Mouse (Mus musculus): ENCODE results near the gene Igsf3. TPM values are rescaled to one million over a fixed set of nuclear protein-coding genes. Genes with fewer than 3 reads are reported as not detected.
A peak's percentile ranks its signal among the peaks of the same experiment; 100 is the strongest.
"Not testable (repeated sequence)": the region's sequence is repeated elsewhere in the genome, so short reads cannot be mapped to it uniquely, and the experiment has no call there.

The Igsf3 gene
- total RNA-seq, 2 experiments from 2014 or later, result 17.0 to 20.6 TPM

- peak in 1 of 2 experiments; percentile 35 for DNase-seq
Measured at GRCm38 (mm10) chr3:101404620-101405415, 27.9 kb downstream of the Igsf3 start.

- DNase-seq, result peak; percentile 81 to 82
Measured at GRCm38 (mm10) chr3:101405495-101405894, 28.6 kb downstream of the Igsf3 start.

- no peak for DNase-seq
Measured at GRCm38 (mm10) chr3:101406097-101406496, 29.2 kb downstream of the Igsf3 start.

GRCm38 (mm10) chr3:101407568-101407967 is 30.7 kb downstream of the Igsf3 start:
- no peak for DNase-seq

- no peak for DNase-seq
Measured at GRCm38 (mm10) chr3:101408953-101409750, 32.3 kb downstream of the Igsf3 start.

- no peak for DNase-seq
Measured at GRCm38 (mm10) chr3:101410202-101410601, 33.3 kb downstream of the Igsf3 start.

GRCm38 (mm10) chr3:101410745-101411144 is 33.9 kb downstream of the Igsf3 start:
- DNase-seq, result no peak

- no peak for DNase-seq
Measured at GRCm38 (mm10) chr3:101411626-101412025, 34.7 kb downstream of the Igsf3 start.

GRCm38 (mm10) chr3:101412115-101412514 is 35.2 kb downstream of the Igsf3 start:
- DNase-seq, result no peak

- not testable (repeated sequence) for DNase-seq
Measured at GRCm38 (mm10) chr3:101413013-101413412, 36.1 kb downstream of the Igsf3 start.

GRCm38 (mm10) chr3:101418740-101419652 is 42.1 kb downstream of the Igsf3 start:
- DNase-seq, result no peak

- DNase-seq, result no peak
Measured at GRCm38 (mm10) chr3:101419653-101419994, 42.7 kb downstream of the Igsf3 start.

- DNase-seq, result no peak
Measured at GRCm38 (mm10) chr3:101423188-101423587, 46.3 kb downstream of the Igsf3 start.

GRCm38 (mm10) chr3:101424295-101424885 is 47.5 kb downstream of the Igsf3 start:
- no peak for DNase-seq

GRCm38 (mm10) chr3:101429982-101430754 is 53.3 kb downstream of the Igsf3 start:
- no peak for DNase-seq

GRCm38 (mm10) chr3:101430755-101431115 is 53.9 kb downstream of the Igsf3 start:
- no peak for DNase-seq

GRCm38 (mm10) chr3:101435672-101436071 is 58.8 kb downstream of the Igsf3 start:
- no peak for DNase-seq

- DNase-seq, result no peak
Measured at GRCm38 (mm10) chr3:101436469-101436868, 59.6 kb downstream of the Igsf3 start.

- no peak for DNase-seq
Measured at GRCm38 (mm10) chr3:101437021-101437563, 60.2 kb downstream of the Igsf3 start.

- DNase-seq, result no peak
Measured at GRCm38 (mm10) chr3:101443265-101443881, 66.5 kb downstream of the Igsf3 start.

GRCm38 (mm10) chr3:101444437-101444836 is 67.6 kb downstream of the Igsf3 start:
- no peak for DNase-seq

All from layer of hippocampus, postnatal 36 days (tissue).